In genomic region chr14:54808718-54809667, GRCm38 (mm10) we compare ENCODE assay signal across 14 mouse cellular contexts. TPM values are rescaled to one million over a fixed set of nuclear protein-coding genes. Genes with fewer than 3 reads are reported as not detected.
A peak's percentile ranks its signal among the peaks of the same experiment; 100 is the strongest.
DNase-seq lines count a peak whose midpoint lies in the region; ATAC-seq and TF ChIP-seq lines count a peak whose summit lies in the region.
"Had no signal": no experiment of that assay in that cellular context is flagged by ENCODE, and none has a peak within 500 bp of the region (broad histone marks: within the 10 kb centered on the region; RNA-seq: fewer than 3 reads in every experiment).

No protein-coding gene starts in this region.

- WGBS in forebrain, embryonic 16.5 days, result 78% methylated on average over 4 of the region's 4 CpGs

- peak in 1 of 2 experiments; percentile 48; a peak in 1 of 4 replicates for TF ChIP-seq POLR2A in MEL (IDR thresholded peaks at IDR 0.05; ENCODE audit: control insufficient read depth in 1 of 2, insufficient read depth in 1 of 2, low read depth in 1 of 2, low read length in 2 of 2, poor library complexity in 1 of 2)

- TF ChIP-seq CTCF in MEL (IDR thresholded peaks at IDR 0.05 in 2 of 3, conservative IDR thresholded peaks at IDR 0.05 in 1 of 3; ENCODE audit: control insufficient read depth in 1 of 3, insufficient read depth in 1 of 3, low read depth in 2 of 3, low read length in 3 of 3, poor library complexity in 1 of 3, severe bottlenecking in 1 of 3), result no peak

- TF ChIP-seq EP300 in MEL (IDR thresholded peaks at IDR 0.05; ENCODE audit: low read depth in 1 of 2, low read length in 2 of 2), result peak; percentile 68 to 84

- peak overlapping the region; percentile 94 for H3K27ac ChIP-seq in MEL (ENCODE audit: control insufficient read depth, low read depth, low read length)
- H3K27ac ChIP-seq in forebrain, embryonic 16.5 days (ENCODE audit: low read length), result no peak overlapping the region
- H3K27ac ChIP-seq: embryonic facial prominence, embryonic 12.5 days; limb, embryonic 15.5 days; neural tube, embryonic 12.5 days had no signal

- peak; percentile 64 for DNase-seq in adrenal gland, adult 2 months
- no peak for DNase-seq in adrenal gland, postnatal 4 days (ENCODE audit: low spot score in 2 of 2)
- peak; percentile 94 for DNase-seq in MEL (ENCODE audit: low read depth, low spot score)
- peak; percentile 88 for DNase-seq in heart, adult 11 months
- DNase-seq in heart, postnatal 36 days, result peak; percentile 11 to 15
- no peak for DNase-seq in cerebellum, adult 11-12 months
- no peak for DNase-seq in layer of hippocampus, postnatal 36 days
- DNase-seq: cerebellum, adult 8-10 months had no signal

- H3K9ac ChIP-seq in MEL (ENCODE audit: control insufficient read depth, low read depth, low read length, poor library complexity, severe bottlenecking), result no peak overlapping the region
- H3K9ac ChIP-seq in forebrain, embryonic 16.5 days (replicated peaks; ENCODE audit: low read depth, low read length), result no peak overlapping the region
- H3K9ac ChIP-seq: embryonic facial prominence, embryonic 12.5 days; limb, embryonic 15.5 days; neural tube, embryonic 12.5 days had no signal

- ATAC-seq in forebrain, embryonic 16.5 days, result no peak

- peaks cover 0 to 10% of the 10 kb centered on the region in 2 experiments; a peak in 2 of 4 replicates for H3K36me3 ChIP-seq in MEL (ENCODE audit: control insufficient read depth in 1 of 2, insufficient read depth in 2 of 2, low read length in 2 of 2)
- no peaks in the 10 kb centered on the region for H3K36me3 ChIP-seq in forebrain, embryonic 16.5 days (ENCODE audit: control insufficient read depth, insufficient read depth)
- H3K36me3 ChIP-seq: embryonic facial prominence, embryonic 12.5 days; limb, embryonic 15.5 days; neural tube, embryonic 12.5 days had no signal

- H3K4me3 ChIP-seq in MEL (ENCODE audit: control insufficient read depth in 1 of 2, insufficient read depth in 1 of 2, low read depth in 2 of 2, low read length in 2 of 2), result peak overlapping the region; percentile 8 to 22; a peak in 1 of 4 replicates
- no peak overlapping the region for H3K4me3 ChIP-seq in forebrain, embryonic 16.5 days (replicated peaks; ENCODE audit: low read length)
- H3K4me3 ChIP-seq: embryonic facial prominence, embryonic 12.5 days; limb, embryonic 15.5 days; neural tube, embryonic 12.5 days had no signal

- no peaks in the 10 kb centered on the region for H3K79me2 ChIP-seq in MEL (ENCODE audit: control insufficient read depth, insufficient read depth, low read length, poor library complexity)

- no peak for TF ChIP-seq RAD21 in MEL (IDR thresholded peaks at IDR 0.05; ENCODE audit: low read depth, low read length)

- peaks cover 9% of the 10 kb centered on the region in 2 experiments for H3K4me1 ChIP-seq in MEL (ENCODE audit: control insufficient read depth in 1 of 2, insufficient read depth in 2 of 2, low read length in 2 of 2)
- no peaks in the 10 kb centered on the region for H3K4me1 ChIP-seq in forebrain, embryonic 16.5 days (replicated peaks; ENCODE audit: control insufficient read depth, insufficient read depth, low read length)
- H3K4me1 ChIP-seq: embryonic facial prominence, embryonic 12.5 days; limb, embryonic 15.5 days; neural tube, embryonic 12.5 days had no signal

- H3K27me3 ChIP-seq in MEL (ENCODE audit: control insufficient read depth in 1 of 2, insufficient read depth in 2 of 2, low read length in 2 of 2), result no peaks in the 10 kb centered on the region
- H3K27me3 ChIP-seq in forebrain, embryonic 16.5 days (replicated peaks; ENCODE audit: control insufficient read depth, insufficient read depth, low read length), result no peaks in the 10 kb centered on the region
- H3K27me3 ChIP-seq: embryonic facial prominence, embryonic 12.5 days; limb, embryonic 15.5 days; neural tube, embryonic 12.5 days had no signal

- no peak overlapping the region for H3K4me2 ChIP-seq in forebrain, embryonic 16.5 days (ENCODE audit: low read length)
- H3K4me2 ChIP-seq: embryonic facial prominence, embryonic 12.5 days; limb, embryonic 15.5 days; neural tube, embryonic 12.5 days had no signal

- no peaks in the 10 kb centered on the region for H3K9me3 ChIP-seq in MEL (replicated peaks; ENCODE audit: insufficient read depth, low read length)
- no peaks in the 10 kb centered on the region for H3K9me3 ChIP-seq in forebrain, embryonic 16.5 days (ENCODE audit: control insufficient read depth, low read length)
- H3K9me3 ChIP-seq: embryonic facial prominence, embryonic 12.5 days; limb, embryonic 15.5 days; neural tube, embryonic 12.5 days had no signal

- intact Hi-C loops in heart, postnatal 36 days (cut with DNase I), result no loop called here

TF ChIP-seq in MEL, 35 proteins besides CTCF, POLR2A, EP300 and RAD21:
- TF ChIP-seq GATA1 (IDR thresholded peaks at IDR 0.05; ENCODE audit: low read depth, low read length) (peak; percentile 94), JUND (IDR thresholded peaks at IDR 0.05; ENCODE audit: low read depth, low read length) (peak; percentile 4; the same call in 1 of the 2 replicates), ETS1 (IDR thresholded peaks at IDR 0.05; ENCODE audit: low read depth, low read length) (peak; percentile 59; the same call in 1 of the 2 replicates), TCF12 (IDR thresholded peaks at IDR 0.05; ENCODE audit: low read depth, low read length) (peak; percentile 69; the same call in 1 of the 2 replicates), SIN3A (IDR thresholded peaks at IDR 0.05; ENCODE audit: low read length) (0 out of 2 replicates have a peak, but pooled peaks have one; percentile 42), MAFK (IDR thresholded peaks at IDR 0.05; ENCODE audit: borderline replicate concordance, low read depth, low read length) (no peak), TBP (IDR thresholded peaks at IDR 0.05; ENCODE audit: low read depth, low read length) (0 out of 2 replicates have a peak, but pooled peaks have one; percentile 16), ZC3H11A (IDR thresholded peaks at IDR 0.05; ENCODE audit: low read depth, low read length) (no peak), RCOR1 (IDR thresholded peaks at IDR 0.05; ENCODE audit: low read depth, low read length) (peak; percentile 79)

RNA-seq across cellular contexts. Expression of gene Rnf212b, which starts 4.9 kb away (rescaled TPM):
- total RNA-seq in adrenal gland, adult 2 months (2021), result 1 to 10 TPM in 1 of 2 experiments, under 1 TPM in 1; 0.35 to 1.5 TPM
- 0.22 and 0.24 TPM in 2 replicates for polyA plus RNA-seq in adrenal gland, adult 2 months (2012; rRNA removed)
- under 1 TPM; 0.37 to 0.42 TPM for total RNA-seq in adrenal gland, postnatal 4 days (2021)
- total RNA-seq in MEL (2012; rRNA removed), result not detected in 2 replicates
- not detected for polyA plus RNA-seq in MEL (2012; ENCODE audit: insufficient read depth in 1 of 2, insufficient read length in 2 of 2, low read depth in 1 of 2, low replicate concordance in 2 of 2, missing spikeins in 1 of 2)
- not detected for total RNA-seq in heart, postnatal 36 days (2021)
- not detected for total RNA-seq in layer of hippocampus, postnatal 36 days (2021)
- polyA plus RNA-seq in forebrain, embryonic 16.5 days (2015; fragmentation: Nextera tagmentation; extraction: Ambion mirVana), result not detected in 2 replicates
- total RNA-seq: layer of hippocampus, postnatal 25 days had no signal
- polyA plus RNA-seq: embryonic facial prominence, embryonic 12.5 days; kidney, embryonic 14.5 days; limb, embryonic 15.5 days; neural tube, embryonic 12.5 days had no signal

RNA-seq across cellular contexts. Expression of gene Slc7a8, which starts 27.2 kb away (rescaled TPM):
- total RNA-seq in adrenal gland, adult 2 months (2021), result 10 to 100 TPM; 24.7 to 74.6 TPM
- polyA plus RNA-seq in adrenal gland, adult 2 months (2012; rRNA removed), result 31.9 and 52.9 TPM in 2 replicates
- total RNA-seq in adrenal gland, postnatal 4 days (2021), result 10 to 100 TPM; 60.0 to 66.7 TPM
- 0.07 and 0.08 TPM in 2 replicates for total RNA-seq in MEL (2012; rRNA removed)
- polyA plus RNA-seq in MEL (2012; ENCODE audit: insufficient read depth in 1 of 2, insufficient read length in 2 of 2, low read depth in 1 of 2, low replicate concordance in 2 of 2, missing spikeins in 1 of 2), result under 1 TPM in 1 of 2 experiments, not detected in 1; 0.29 TPM
- total RNA-seq in heart, postnatal 36 days (2021), result 1 to 10 TPM; 2.6 to 3.1 TPM
- 10 to 100 TPM; 49.1 to 50.1 TPM for total RNA-seq in layer of hippocampus, postnatal 36 days (2021)
- polyA plus RNA-seq in forebrain, embryonic 16.5 days (2015; fragmentation: Nextera tagmentation; extraction: Ambion mirVana), result 8.7 and 8.9 TPM in 2 replicates

Comparison
In these comparisons a context has a peak if more than half of its experiments do, and no peak if none do; other contexts are left out.
1. DNase-seq: peak in adrenal gland, adult 2 months (single experiment), MEL (single experiment), heart, adult 11 months (single experiment) and heart, postnatal 36 days (2 of 2); none in adrenal gland, postnatal 4 days (0 of 2), cerebellum, adult 11-12 months (single experiment) and layer of hippocampus, postnatal 36 days (0 of 2).
2. RNA of gene Slc7a8, which starts 27.2 kb away (total RNA-seq): 24.7 to 74.6 TPM in adrenal gland, adult 2 months, 60.0 to 66.7 TPM in adrenal gland, postnatal 4 days and 49.1 to 50.1 TPM in layer of hippocampus, postnatal 36 days; 2.6 to 3.1 TPM in heart, postnatal 36 days and 0.07 to 0.08 TPM in MEL; every median in the first group is over 4 times any median in the second.